Mouse (Mus musculus) embryonic facial prominence, embryonic 11.5 days (tissue): ENCODE data around the gene AI467606. TPM values are rescaled to one million over a fixed set of nuclear protein-coding genes. Genes with fewer than 3 reads are reported as not detected.
"Not testable (repeated sequence)": the region's sequence is repeated elsewhere in the genome, so short reads cannot be mapped to it uniquely, and the experiment has no call there.

Source experiments
- ATAC-seq: fragments of 200-750 bp; cut with Nextera tagmentation; replicated peaks from 2 replicates; pipeline ENCODE4 v1.8.0; 2017; ENCODE audit warnings: low read depth; ENCODE audit not compliant: insufficient number of reproducible peaks, low FRiP score, low TSS enrichment
- DNase-seq: peaks from one replicate; pipeline ENCODE4 v3.0.0-alpha.2; 2015; ENCODE audit warnings: low spot score
- H3K27ac ChIP-seq: fragments of 300-500 bp; sonication (generic); replicated peaks from 2 replicates; pipeline ENCODE4 v1.5.1; 2014; ENCODE audit warnings: mild to moderate bottlenecking, low read depth, low read length, control low read depth
- H3K27me3 ChIP-seq: fragments of 300-500 bp; sonication (generic); 2 replicates; pipeline ENCODE4 v1.6.1; 2014; ENCODE audit warnings: mild to moderate bottlenecking, low read length, moderate library complexity, mixed read lengths; ENCODE audit not compliant: control insufficient read depth, insufficient read depth
- H3K36me3 ChIP-seq: fragments of 300-500 bp; sonication (generic); replicated peaks from 2 replicates; pipeline ENCODE4 v1.6.1; 2014; ENCODE audit warnings: low read depth, mild to moderate bottlenecking, low read length, moderate library complexity, mixed read lengths; ENCODE audit not compliant: control insufficient read depth, insufficient read depth
- H3K4me1 ChIP-seq: fragments of 300-500 bp; sonication (generic); 2 replicates; pipeline ENCODE4 v1.6.1; 2014; ENCODE audit warnings: low read length, mixed read lengths; ENCODE audit not compliant: control insufficient read depth, insufficient read depth
- H3K4me2 ChIP-seq: fragments of 300-500 bp; sonication (generic); 2 replicates; pipeline ENCODE4 v1.6.1; 2014; ENCODE audit warnings: low read depth, mild to moderate bottlenecking, control low read depth, low read length, moderate library complexity
- H3K4me3 ChIP-seq: fragments of 300-500 bp; sonication (generic); 2 replicates; pipeline ENCODE4 v1.5.1; 2014; ENCODE audit warnings: low read depth, low read length, control low read depth
- H3K9ac ChIP-seq: fragments of 300-500 bp; sonication (generic); replicated peaks from 2 replicates; pipeline ENCODE4 v1.6.1; 2014; ENCODE audit warnings: mild to moderate bottlenecking, control low read depth, low read length
- H3K9me3 ChIP-seq: fragments of 300-500 bp; sonication (generic); replicated peaks from 2 replicates; pipeline ENCODE4 v1.6.1; 2016; ENCODE audit warnings: mild to moderate bottlenecking, low read length, inconsistent platforms, mixed read lengths; ENCODE audit not compliant: control insufficient read depth
- WGBS: fragments of 180-500 bp; shearing (Covaris S2); extraction: QIAGEN DNeasy Blood & Tissue Kit; methylation state at CpG from one replicate; pipeline ENCODE4 v1.1.7; 2014; 5-methylcytosine and 5-hydroxymethylcytosine counted together
- polyA plus RNA-seq: library from polyadenylated mRNA; unstranded; fragments of >200 nt; fragmentation: Nextera tagmentation; extraction: Ambion mirVana; gene quantifications from 2 replicates; pipeline ENCODE4 v1.2.1, GENCODE M21; 2014

AI467606 gene
- polyA plus RNA-seq, 1 experiment from 2014 or later: 1.0 TPM

DNA sequence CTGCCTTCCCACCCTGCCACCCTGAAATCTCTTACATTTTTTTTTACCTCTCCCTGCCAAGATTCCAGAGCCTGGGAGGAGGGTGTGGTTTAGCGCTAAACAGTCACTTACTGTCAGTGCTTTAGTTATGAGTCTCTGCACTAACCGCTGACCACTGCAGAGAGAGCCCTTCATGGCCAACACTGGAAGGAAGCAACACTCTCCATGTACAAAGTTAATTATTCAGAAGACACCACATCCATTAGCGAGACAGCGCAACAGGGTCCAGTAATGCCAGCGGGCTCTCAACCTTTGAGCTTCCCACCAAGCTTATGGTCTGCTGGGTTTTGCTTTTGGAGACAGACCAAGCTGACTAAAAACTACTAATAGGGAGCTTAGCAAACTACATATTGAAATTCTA lies 15.0 kb upstream of the AI467606 start:
- Histone ChIP-seq H3K4me1 (no peaks in the 10 kb centered on the region), H3K9me3 (no peaks in the 10 kb centered on the region), H3K36me3 (no peaks in the 10 kb centered on the region), H3K27ac (no peak overlapping the region), H3K27me3 (no peaks in the 10 kb centered on the region), H3K4me3 (no peak overlapping the region), H3K9ac (no peak overlapping the region), H3K4me2 (no peak overlapping the region)
- WGBS: 95% methylated on average over 5 of the region's 5 CpGs
- DNase-seq (no peak), ATAC-seq (no peak)

DNA sequence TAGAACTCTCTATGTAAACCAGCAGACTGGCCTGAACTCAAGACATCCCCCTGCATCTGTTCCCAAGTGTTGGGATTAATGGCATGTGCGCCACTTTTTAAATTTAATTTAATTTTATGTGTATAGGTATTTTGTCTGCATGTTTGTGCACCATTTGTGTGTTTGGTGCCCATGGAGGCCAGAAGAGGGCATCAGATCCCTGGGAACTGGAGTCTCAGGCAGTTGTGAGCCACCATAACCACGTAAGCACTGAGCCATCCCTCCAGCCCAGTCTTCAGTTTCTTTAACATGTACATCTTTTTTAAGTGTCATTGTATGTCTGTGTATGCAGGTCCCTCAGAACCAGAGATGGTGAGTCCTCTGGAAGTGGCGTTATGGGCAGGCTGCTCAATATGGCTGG lies 13.5 kb upstream of the AI467606 start:
- Histone ChIP-seq H3K36me3 (no peaks in the 10 kb centered on the region), H3K27ac (no peak overlapping the region), H3K9me3 (no peaks in the 10 kb centered on the region), H3K4me2 (no peak overlapping the region), H3K9ac (no peak overlapping the region), H3K27me3 (no peaks in the 10 kb centered on the region), H3K4me1 (no peaks in the 10 kb centered on the region), H3K4me3 (no peak overlapping the region)
- DNase-seq (no peak), ATAC-seq (no peak)
- 82% methylated on average over 3 of the region's 3 CpGs for WGBS

DNA sequence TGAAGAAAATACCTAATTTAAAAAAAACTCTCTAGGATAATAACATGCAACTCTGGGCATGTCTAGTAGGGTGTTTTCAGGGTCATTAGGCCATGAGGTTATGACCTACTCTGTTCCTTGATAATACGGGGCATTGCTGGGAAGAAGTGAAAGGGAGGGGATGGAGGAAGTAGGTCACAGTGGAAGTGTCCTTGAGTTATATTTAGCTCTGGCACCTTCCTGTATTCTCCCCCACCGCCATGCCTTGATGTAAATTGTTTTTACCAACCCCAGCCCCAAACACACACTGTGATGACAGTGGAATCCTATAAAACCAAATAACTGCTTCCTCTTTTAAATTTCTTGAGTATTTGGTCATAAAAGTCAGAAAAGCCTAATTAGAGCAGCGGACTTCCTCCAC lies 11.1 kb upstream of the AI467606 start:
- Histone ChIP-seq H3K9me3 (no peaks in the 10 kb centered on the region), H3K4me2 (no peak overlapping the region), H3K36me3 (no peaks in the 10 kb centered on the region), H3K27ac (no peak overlapping the region), H3K4me3 (no peak overlapping the region), H3K9ac (no peak overlapping the region), H3K27me3 (no peaks in the 10 kb centered on the region), H3K4me1 (no peaks in the 10 kb centered on the region)
- no peak for ATAC-seq
- 46% methylated on average over 3 of the region's 3 CpGs for WGBS
- DNase-seq: no peak

GRCm38 (mm10) chr7:127082271-127082670 lies 8.9 kb upstream of the AI467606 start:
- Histone ChIP-seq H3K4me2 (no peak overlapping the region), H3K9ac (no peak overlapping the region)
- DNase-seq: no peak

DNA sequence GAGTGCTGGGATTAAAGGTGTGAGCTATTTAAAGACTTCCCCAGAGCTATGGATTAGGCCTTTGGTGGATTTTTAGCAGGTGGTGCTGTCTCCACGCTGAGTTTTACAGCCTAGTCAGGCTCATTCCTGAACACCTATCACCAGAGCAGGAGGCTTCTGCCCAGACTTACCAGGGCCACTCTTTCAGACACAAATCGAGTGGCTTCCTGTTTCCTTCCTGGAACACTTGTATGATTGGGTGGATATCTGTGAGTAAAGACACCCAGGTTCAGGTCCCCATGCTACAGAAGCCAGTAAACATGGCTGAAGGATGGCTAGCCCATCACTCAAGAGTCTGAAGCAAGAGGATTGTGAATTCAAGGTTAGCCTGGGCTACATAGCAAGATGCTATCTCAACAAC lies 8.2 kb upstream of the AI467606 start:
- Histone ChIP-seq H3K9ac (no peak overlapping the region), H3K36me3 (no peaks in the 10 kb centered on the region), H3K4me1 (no peaks in the 10 kb centered on the region), H3K4me3 (no peak overlapping the region), H3K9me3 (no peaks in the 10 kb centered on the region), H3K27me3 (no peaks in the 10 kb centered on the region), H3K4me2 (no peak overlapping the region), H3K27ac (no peak overlapping the region)
- ATAC-seq: no peak
- DNase-seq: no peak
- WGBS: 65% methylated on average over 2 of the region's 2 CpGs

More at GRCm38 (mm10) chr7:127082271-127082670, 8.9 kb upstream of the AI467606 start:
- no peak for ATAC-seq
- H3K4me3 ChIP-seq: no peak overlapping the region
- no peaks in the 10 kb centered on the region for H3K36me3 ChIP-seq
- no peaks in the 10 kb centered on the region for H3K9me3 ChIP-seq
- 82% methylated on average over 8 of the region's 8 CpGs for WGBS
- no peaks in the 10 kb centered on the region for H3K4me1 ChIP-seq
- H3K27ac ChIP-seq: no peak overlapping the region
- H3K27me3 ChIP-seq: no peaks in the 10 kb centered on the region

DNA sequence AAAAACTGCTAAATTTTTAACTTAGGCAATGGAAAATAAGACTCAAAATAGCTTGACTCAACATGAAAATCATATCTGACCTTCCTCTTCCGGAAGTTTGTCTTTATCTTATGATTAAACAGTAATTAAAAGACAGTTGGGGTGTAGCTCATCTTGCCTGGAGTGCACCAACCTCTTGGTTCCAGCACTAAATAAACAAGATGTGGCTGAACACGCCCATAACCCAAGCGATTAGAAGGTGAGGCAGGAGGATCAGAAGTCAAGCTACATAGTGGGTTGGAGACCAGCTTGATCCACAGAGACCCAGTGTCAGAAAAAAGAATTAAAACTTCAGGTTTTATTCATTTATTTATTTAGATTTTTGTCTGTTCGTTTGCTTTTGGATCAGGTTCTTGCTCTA lies 7.5 kb upstream of the AI467606 start:
- Histone ChIP-seq H3K36me3 (no peaks in the 10 kb centered on the region), H3K4me2 (no peak overlapping the region), H3K4me1 (no peaks in the 10 kb centered on the region), H3K27me3 (no peaks in the 10 kb centered on the region), H3K9ac (no peak overlapping the region), H3K4me3 (no peak overlapping the region), H3K27ac (no peak overlapping the region), H3K9me3 (no peaks in the 10 kb centered on the region)
- 83% methylated on average over 4 of the region's 4 CpGs for WGBS
- ATAC-seq (no peak), DNase-seq (no peak)

DNA sequence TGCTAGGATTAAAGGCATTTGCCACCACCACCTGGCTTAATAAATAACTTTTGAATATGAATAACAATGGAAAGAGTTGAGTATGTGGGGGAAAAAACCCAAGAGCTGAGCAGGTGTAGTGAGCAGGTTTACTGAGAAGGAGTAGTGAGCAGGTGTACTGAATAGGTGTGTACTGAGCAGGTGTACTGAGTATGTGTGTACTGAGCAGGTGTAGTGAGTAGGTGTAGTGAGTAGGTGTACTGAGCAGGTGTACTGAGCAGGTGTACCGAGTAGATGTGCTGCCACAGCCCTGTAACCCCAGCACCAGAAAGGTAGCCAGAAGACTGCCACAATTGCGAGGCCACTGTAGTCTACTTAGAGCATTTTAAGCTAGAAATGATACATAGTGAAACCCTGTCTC lies 6.4 kb upstream of the AI467606 start:
- ATAC-seq: no peak

DNA sequence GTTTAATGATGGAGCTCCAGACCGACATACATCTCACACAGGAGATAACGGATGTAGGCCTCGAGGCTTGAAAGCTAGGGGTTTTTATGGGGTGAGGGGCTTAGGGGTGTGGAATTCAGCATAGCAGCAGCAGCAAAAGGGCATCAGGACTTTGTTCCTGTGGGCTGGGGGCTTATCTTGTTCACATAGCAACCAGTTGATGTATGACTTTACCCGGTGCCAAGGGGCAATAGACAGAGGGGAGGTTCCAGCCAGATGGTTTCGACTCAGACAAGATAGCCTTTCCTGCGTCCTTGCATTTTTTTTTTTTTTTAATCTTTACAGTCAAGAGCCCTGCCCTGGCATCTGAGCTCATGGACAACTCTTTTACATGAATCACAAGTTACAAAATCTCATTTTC lies 5.4 kb upstream of the AI467606 start:
- H3K4me1 ChIP-seq, H3K4me2 ChIP-seq, ATAC-seq, H3K4me3 ChIP-seq, H3K36me3 ChIP-seq, H3K9me3 ChIP-seq, DNase-seq, H3K9ac ChIP-seq, H3K27ac ChIP-seq, H3K27me3 ChIP-seq: not testable (repeated sequence)
- 79% methylated on average over 6 of the region's 6 CpGs for WGBS

More for the DNA sequence above, 6.4 kb upstream of the AI467606 start:
- H3K9me3 ChIP-seq: no peaks in the 10 kb centered on the region
- no peaks in the 10 kb centered on the region for H3K27me3 ChIP-seq
- no peak overlapping the region for H3K27ac ChIP-seq
- no peak for DNase-seq
- no peaks in the 10 kb centered on the region for H3K36me3 ChIP-seq
- no peak overlapping the region for H3K4me3 ChIP-seq
- no peaks in the 10 kb centered on the region for H3K4me1 ChIP-seq
- no peak overlapping the region for H3K9ac ChIP-seq
- H3K4me2 ChIP-seq: no peak overlapping the region
- WGBS: 74% methylated on average over 2 of the region's 2 CpGs
